Mouse (Mus musculus) gonadal fat pad, adult 2 months (tissue): ENCODE measurements around the gene Set. TPM values are rescaled to one million over a fixed set of nuclear protein-coding genes. Genes with fewer than 3 reads are reported as not detected.
"Not testable (repeated sequence)": the region's sequence is repeated elsewhere in the genome, so short reads cannot be mapped to it uniquely, and the experiment has no call there.

Experiments used
- DNase-seq: peaks from one replicate; pipeline ENCODE4 v3.0.0-alpha.2; 2012; ENCODE audit warnings: low read depth
- polyA plus RNA-seq: library from polyadenylated mRNA; depleted of rRNA; stranded (reverse); fragments of >200 nt; gene quantifications from 2 replicates; pipeline ENCODE4 v1.2.3, GENCODE M21; 2012; rRNA removed

Set gene
- polyA plus RNA-seq = 28.5 and 37.2 TPM in 2 replicates

GRCm38 (mm10) chr2:30057223-30057904, at the start of gene Set:
Gene Set (plus strand): TSS chr2:30057378.
- no peak for DNase-seq

GRCm38 (mm10) chr2:30009101-30009500, 48.1 kb upstream of the Set start:
- DNase-seq = no peak

- peak; percentile 50 for DNase-seq
These were observed 46.3 kb upstream of the Set start for GRCm38 (mm10) chr2:30010840-30011281.

GRCm38 (mm10) chr2:30014326-30014966, 42.7 kb upstream of the Set start:
- no peak for DNase-seq

- DNase-seq = no peak
These were observed 31.7 kb upstream of the Set start for GRCm38 (mm10) chr2:30025454-30025853.

GRCm38 (mm10) chr2:30026997-30027396, 30.2 kb upstream of the Set start:
- no peak for DNase-seq

GRCm38 (mm10) chr2:30032244-30032846, 24.8 kb upstream of the Set start:
- DNase-seq = no peak

- DNase-seq = no peak
These were observed 24.2 kb upstream of the Set start for GRCm38 (mm10) chr2:30032957-30033356.

- no peak for DNase-seq
These were observed 19.4 kb upstream of the Set start for GRCm38 (mm10) chr2:30037762-30038161.

- DNase-seq = no peak
These were observed 18.8 kb upstream of the Set start for GRCm38 (mm10) chr2:30038370-30038769.

- peak; percentile 51 for DNase-seq
These were observed 17.5 kb upstream of the Set start for GRCm38 (mm10) chr2:30039687-30040086.

GRCm38 (mm10) chr2:30042445-30042844, 14.7 kb upstream of the Set start:
- DNase-seq = no peak

- DNase-seq = no peak
These were observed 12.6 kb upstream of the Set start for GRCm38 (mm10) chr2:30044550-30044949.

GRCm38 (mm10) chr2:30047127-30047526, 10.1 kb upstream of the Set start:
- DNase-seq = no peak

- no peak for DNase-seq
These were observed 9.1 kb upstream of the Set start for GRCm38 (mm10) chr2:30048101-30048501.

GRCm38 (mm10) chr2:30048699-30049388, 8.3 kb upstream of the Set start, which contains the start of gene Wdr34:
Gene Wdr34 (minus strand): TSS chr2:30048881.
- DNase-seq = no peak

GRCm38 (mm10) chr2:30049831-30050230, 7.3 kb upstream of the Set start:
- DNase-seq = no peak

- DNase-seq = no peak
These were observed 5.0 kb upstream of the Set start for GRCm38 (mm10) chr2:30051992-30052761.

- not testable (repeated sequence) for DNase-seq
These were observed 1.9 kb upstream of the Set start for GRCm38 (mm10) chr2:30055310-30055709.

GRCm38 (mm10) chr2:30056736-30057135, 442 bp upstream of the Set start:
- no peak for DNase-seq

- DNase-seq = no peak
These were observed 1.2 kb downstream of the Set start for GRCm38 (mm10) chr2:30058418-30058817.
